Mouse (Mus musculus) forebrain, embryonic 14.5 days (tissue): Measurements from ENCODE around the gene Pola1. TPM values are rescaled to one million over a fixed set of nuclear protein-coding genes. Genes with fewer than 3 reads are reported as not detected.
A peak's percentile ranks its signal among the peaks of the same experiment; 100 is the strongest.

Source experiments
- ATAC-seq: fragments of 200-750 bp; cut with Nextera tagmentation; 2 replicates; pipeline ENCODE4 v1.8.0; 2017; ENCODE audit warnings: mild to moderate bottlenecking, moderate library complexity
- DNase-seq: peaks from one replicate; pipeline ENCODE4 v3.0.0-alpha.2; 2015; ENCODE audit warnings: low spot score
- H3K27ac ChIP-seq: fragments of 300-500 bp; sonication (generic); 2 replicates; pipeline ENCODE4 v1.5.1; 2014; ENCODE audit warnings: low read depth, mild to moderate bottlenecking, control low read depth, low read length, moderate library complexity
- H3K27me3 ChIP-seq: fragments of 300-500 bp; sonication (generic); replicated peaks from 2 replicates; pipeline ENCODE4 v1.6.1; 2014; ENCODE audit warnings: low read length, control low read depth, mixed read lengths; ENCODE audit not compliant: control insufficient read depth, insufficient read depth
- H3K36me3 ChIP-seq: fragments of 300-500 bp; sonication (generic); 2 replicates; pipeline ENCODE4 v1.6.1; 2014; ENCODE audit warnings: low read length, control low read depth; ENCODE audit not compliant: control insufficient read depth, insufficient read depth
- H3K4me1 ChIP-seq: fragments of 300-500 bp; sonication (generic); 2 replicates; pipeline ENCODE4 v1.6.1; 2014; ENCODE audit warnings: antibody characterized with exemption, low read length, control low read depth; ENCODE audit not compliant: control insufficient read depth, insufficient read depth
- H3K4me2 ChIP-seq: fragments of 300-500 bp; sonication (generic); 2 replicates; pipeline ENCODE4 v1.6.1; 2014; ENCODE audit warnings: mild to moderate bottlenecking, control low read depth, low read length
- H3K4me3 ChIP-seq: fragments of 300-500 bp; sonication (generic); 2 replicates; pipeline ENCODE4 v1.5.1; 2014; ENCODE audit warnings: low read depth, low read length, control low read depth
- H3K9ac ChIP-seq: fragments of 300-500 bp; sonication (generic); 2 replicates; pipeline ENCODE4 v1.6.1; 2014; ENCODE audit warnings: mild to moderate bottlenecking, low read length, control low read depth, moderate library complexity
- H3K9me3 ChIP-seq: fragments of 300-500 bp; sonication (generic); replicated peaks from 2 replicates; pipeline ENCODE4 v1.6.1; 2016; ENCODE audit warnings: low read length, control low read depth, mixed read lengths; ENCODE audit not compliant: control insufficient read depth
- WGBS: fragments of 180-500 bp; shearing (Covaris S2); extraction: QIAGEN DNeasy Blood & Tissue Kit; methylation state at CpG from one replicate; pipeline ENCODE4 v1.1.7; 2014; 5-methylcytosine and 5-hydroxymethylcytosine counted together
- polyA plus RNA-seq: library from polyadenylated mRNA; unstranded; fragments of >200 nt; fragmentation: Nextera tagmentation; extraction: Ambion mirVana; gene quantifications from 2 replicates; pipeline ENCODE4 v1.2.1, GENCODE M21; 2014

Gene Pola1
- 8.1 and 8.6 TPM in 2 replicates for polyA plus RNA-seq

GRCm38 (mm10) chrX:93631657-93632449 is at the start of gene Pola1:
Gene Pola1 (minus strand): TSS chrX:93632155.
- 26% methylated on average over 53 of the region's 53 CpGs for WGBS
- peak within 1 kb of the TSS; percentile 55 for H3K9ac ChIP-seq
- H3K4me1 ChIP-seq: no peaks in the 10 kb centered on the region
- H3K27me3 ChIP-seq: no peaks in the 10 kb centered on the region
- peak; percentile 98 for ATAC-seq
- H3K4me3 ChIP-seq: peak within 1 kb of the TSS; percentile 49
- H3K36me3 ChIP-seq: no peaks in the 10 kb centered on the region
- no peaks in the 10 kb centered on the region for H3K9me3 ChIP-seq
- H3K4me2 ChIP-seq: peak within 1 kb of the TSS; percentile 57
- DNase-seq: peak; percentile 87
- H3K27ac ChIP-seq: peak within 1 kb of the TSS; percentile 27; the same call in 1 of the 2 replicates

GRCm38 (mm10) chrX:93676228-93676627 is 44.3 kb upstream of the Pola1 start:
- Histone ChIP-seq H3K36me3 (no peaks in the 10 kb centered on the region), H3K4me1 (0 out of 2 replicates have a peak, but pooled peaks cover 2% of the 10 kb centered on the region), H3K9me3 (no peaks in the 10 kb centered on the region), H3K27me3 (no peaks in the 10 kb centered on the region), H3K27ac (peak overlapping the region; percentile 93; the same call in 1 of the 2 replicates), H3K4me3 (peak overlapping the region; percentile 35), H3K9ac (peak overlapping the region; percentile 63; the same call in 1 of the 2 replicates), H3K4me2 (peak overlapping the region; percentile 42)
- no peak for ATAC-seq
- DNase-seq: no peak
- WGBS: 65% methylated on average over 2 of the region's 2 CpGs

- peak overlapping the region; percentile 35 for H3K4me3 ChIP-seq
- H3K4me1 ChIP-seq: 0 out of 2 replicates have a peak, but pooled peaks cover 2% of the 10 kb centered on the region
- H3K36me3 ChIP-seq: no peaks in the 10 kb centered on the region
- H3K9me3 ChIP-seq: no peaks in the 10 kb centered on the region
- peak overlapping the region; percentile 42 for H3K4me2 ChIP-seq
- ATAC-seq (peak; percentile 99), DNase-seq (peak; percentile 86)
- WGBS: 25% methylated on average over 19 of the region's 19 CpGs
- H3K27me3 ChIP-seq: no peaks in the 10 kb centered on the region
- H3K27ac ChIP-seq: peak overlapping the region; percentile 93
- H3K9ac ChIP-seq: peak overlapping the region; percentile 63
Observed at GRCm38 (mm10) chrX:93674836-93675795, 43.2 kb upstream of the Pola1 start.

- Histone ChIP-seq H3K9ac (no peak overlapping the region), H3K4me2 (peak overlapping the region; percentile 42), H3K4me3 (peak overlapping the region; percentile 35; the same call in 1 of the 2 replicates), H3K27me3 (no peaks in the 10 kb centered on the region), H3K36me3 (no peaks in the 10 kb centered on the region), H3K27ac (peak overlapping the region; percentile 93), H3K9me3 (no peaks in the 10 kb centered on the region), H3K4me1 (0 out of 2 replicates have a peak, but pooled peaks cover 2% of the 10 kb centered on the region)
- WGBS: 53% methylated on average over 3 of the region's 3 CpGs
- DNase-seq (no peak), ATAC-seq (peak; percentile 15; the same call in 1 of the 2 replicates)
Observed at GRCm38 (mm10) chrX:93674432-93674831, 42.5 kb upstream of the Pola1 start.

GRCm38 (mm10) chrX:93664787-93665186 is 32.8 kb upstream of the Pola1 start:
- Histone ChIP-seq H3K9me3 (no peaks in the 10 kb centered on the region), H3K27me3 (no peaks in the 10 kb centered on the region)

GRCm38 (mm10) chrX:93663919-93664586 is 32.1 kb upstream of the Pola1 start:
- Histone ChIP-seq H3K4me3 (no peak overlapping the region), H3K4me2 (no peak overlapping the region), H3K9me3 (no peaks in the 10 kb centered on the region), H3K27me3 (no peaks in the 10 kb centered on the region), H3K4me1 (no peaks in the 10 kb centered on the region), H3K27ac (no peak overlapping the region), H3K36me3 (no peaks in the 10 kb centered on the region), H3K9ac (no peak overlapping the region)
- DNase-seq (no peak), ATAC-seq (no peak)
- WGBS: 89% methylated on average over 5 of the region's 5 CpGs

More at GRCm38 (mm10) chrX:93664787-93665186, 32.8 kb upstream of the Pola1 start:
- Histone ChIP-seq H3K4me3 (no peak overlapping the region), H3K4me1 (no peaks in the 10 kb centered on the region), H3K36me3 (no peaks in the 10 kb centered on the region), H3K9ac (no peak overlapping the region), H3K4me2 (no peak overlapping the region), H3K27ac (no peak overlapping the region)
- 82% methylated on average over 4 of the region's 4 CpGs for WGBS
- DNase-seq: no peak
- no peak for ATAC-seq

- no peak overlapping the region for H3K4me2 ChIP-seq
- H3K27me3 ChIP-seq: no peaks in the 10 kb centered on the region
- no peak overlapping the region for H3K4me3 ChIP-seq
- no peak for ATAC-seq
- no peaks in the 10 kb centered on the region for H3K4me1 ChIP-seq
- H3K9me3 ChIP-seq: no peaks in the 10 kb centered on the region
- 84% methylated on average over 5 of the region's 5 CpGs for WGBS
- no peak overlapping the region for H3K27ac ChIP-seq
- H3K36me3 ChIP-seq: no peaks in the 10 kb centered on the region
- no peak for DNase-seq
- no peak overlapping the region for H3K9ac ChIP-seq
Observed at GRCm38 (mm10) chrX:93655153-93655552, 23.2 kb upstream of the Pola1 start.

- H3K4me1 ChIP-seq: no peaks in the 10 kb centered on the region
- no peak within 1 kb of the TSS for H3K4me3 ChIP-seq
- H3K9me3 ChIP-seq: no peaks in the 10 kb centered on the region
- no peaks in the 10 kb centered on the region for H3K27me3 ChIP-seq
- H3K36me3 ChIP-seq: no peaks in the 10 kb centered on the region
- H3K9ac ChIP-seq: no peak within 1 kb of the TSS
- 21% methylated on average over 3 of the region's 3 CpGs for whole genome bisulfite sequencing
- no peak within 1 kb of the TSS for H3K4me2 ChIP-seq
- ATAC-seq: no peak
- DNase-seq: no peak
- no peak within 1 kb of the TSS for H3K27ac ChIP-seq
Observed at GRCm38 (mm10) chrX:93654218-93655002, 22.5 kb upstream of the Pola1 start, which contains the start of gene Pcyt1b. Gene Pcyt1b (plus strand): TSS chrX:93654863.
